Mouse (Mus musculus): ENCODE measurements around the gene Rcsd1. TPM values are rescaled to one million over a fixed set of nuclear protein-coding genes. Genes with fewer than 3 reads are reported as not detected.

Rcsd1 gene
- polyA plus RNA-seq, 1 experiment from 2014 or later, result 22.9 TPM

DNA sequence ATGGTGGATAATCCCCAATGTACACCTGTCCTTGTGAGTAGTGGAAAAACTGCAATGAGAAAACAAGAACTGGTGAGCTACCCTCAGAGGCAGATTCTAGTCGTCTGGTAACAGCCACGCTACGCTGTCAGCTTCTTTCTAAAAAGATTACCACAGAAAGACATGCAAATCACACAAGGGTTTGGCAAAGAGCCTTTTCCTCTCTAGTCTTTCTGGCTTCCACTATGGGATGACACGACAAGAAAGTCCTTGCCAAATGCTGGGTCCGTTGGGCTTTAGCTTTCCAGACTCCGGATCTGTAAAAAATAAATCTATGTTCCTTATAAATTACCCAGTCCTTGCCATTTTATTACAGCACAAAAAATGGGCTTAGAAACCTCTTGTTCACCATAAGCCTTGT lies 103.8 kb downstream of the Rcsd1 start:
- Histone ChIP-seq H3K4me2 (no peak overlapping the region), H3K4me1 (ENCODE audit: insufficient read depth) (no peaks in the 10 kb centered on the region; the same call in 1 of the 2 replicates), H3K27me3 (ENCODE audit: insufficient read depth, low read length) (no peaks in the 10 kb centered on the region), H3K4me3 (ENCODE audit: low read depth, low read length) (no peak overlapping the region), H3K9me3 (ENCODE audit: low read depth, low read length) (no peaks in the 10 kb centered on the region), H3K36me3 (ENCODE audit: insufficient read depth) (peaks cover 73% of the 10 kb centered on the region), H3K27ac (ENCODE audit: low read depth) (no peak overlapping the region), H3K9ac (no peak overlapping the region)
- DNase-seq (peak; percentile 69), ATAC-seq (ENCODE audit: insufficient read depth) (no peak)
- TF ChIP-seq CTCF (IDR thresholded peaks at IDR 0.05; ENCODE audit: low read depth), result no peak
- WGBS, result 60% methylated on average over 6 of the region's 6 CpGs

- Histone ChIP-seq H3K36me3 (ENCODE audit: insufficient read depth) (peaks cover 73% of the 10 kb centered on the region), H3K4me2 (no peak overlapping the region), H3K9me3 (ENCODE audit: low read depth, low read length) (no peaks in the 10 kb centered on the region), H3K4me1 (ENCODE audit: insufficient read depth) (no peaks in the 10 kb centered on the region; the same call in 1 of the 2 replicates), H3K27ac (ENCODE audit: low read depth) (no peak overlapping the region), H3K27me3 (ENCODE audit: insufficient read depth, low read length) (no peaks in the 10 kb centered on the region), H3K9ac (no peak overlapping the region), H3K4me3 (ENCODE audit: low read depth, low read length) (no peak overlapping the region)
- no peak for TF ChIP-seq CTCF (IDR thresholded peaks at IDR 0.05; ENCODE audit: low read depth)
- DNase-seq (no peak), ATAC-seq (ENCODE audit: insufficient read depth) (no peak)
- 69% methylated on average over 3 of the region's 3 CpGs for WGBS
Observed at GRCm38 (mm10) chr1:165605108-165605507, 104.4 kb downstream of the Rcsd1 start.

GRCm38 (mm10) chr1:165604203-165604602 lies 105.4 kb downstream of the Rcsd1 start:
- WGBS, result 73% methylated on average over 8 of the region's 8 CpGs
- H3K4me2 ChIP-seq, result no peak overlapping the region
- H3K9ac ChIP-seq, result no peak overlapping the region
- ATAC-seq (ENCODE audit: insufficient read depth), result no peak
- no peak for TF ChIP-seq CTCF (IDR thresholded peaks at IDR 0.05; ENCODE audit: low read depth)
- no peaks in the 10 kb centered on the region; the same call in 1 of the 2 replicates for H3K4me1 ChIP-seq (ENCODE audit: insufficient read depth)
- H3K9me3 ChIP-seq (ENCODE audit: low read depth, low read length), result no peaks in the 10 kb centered on the region
- H3K27ac ChIP-seq (ENCODE audit: low read depth), result no peak overlapping the region
- H3K36me3 ChIP-seq (ENCODE audit: insufficient read depth), result peaks cover 77% of the 10 kb centered on the region
- no peak for DNase-seq
- H3K4me3 ChIP-seq (ENCODE audit: low read depth, low read length), result no peak overlapping the region
- H3K27me3 ChIP-seq (ENCODE audit: insufficient read depth, low read length), result no peaks in the 10 kb centered on the region

DNA sequence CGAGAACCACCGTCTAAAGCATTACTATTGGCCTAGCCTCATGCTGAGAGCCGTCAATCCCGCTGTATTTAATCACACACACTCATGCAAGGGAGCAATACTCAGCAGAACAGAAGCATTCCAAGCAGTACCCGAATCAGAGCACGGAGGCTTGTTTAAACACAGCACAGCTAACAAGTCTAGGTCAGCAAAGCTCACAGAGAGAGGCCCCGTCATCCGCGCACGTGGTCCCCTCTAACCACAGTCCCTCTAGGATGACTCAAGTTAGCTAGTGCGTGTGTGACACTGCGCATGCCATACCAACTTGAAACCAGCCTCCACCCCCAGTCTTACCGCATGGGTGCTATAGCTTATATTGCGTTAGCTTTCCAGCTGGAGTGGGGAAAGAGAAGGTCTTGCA lies 106.3 kb downstream of the Rcsd1 start:
- Histone ChIP-seq H3K4me1 (ENCODE audit: insufficient read depth) (no peaks in the 10 kb centered on the region), H3K27me3 (ENCODE audit: insufficient read depth, low read length) (no peaks in the 10 kb centered on the region), H3K4me3 (ENCODE audit: low read depth, low read length) (no peak overlapping the region), H3K9ac (no peak overlapping the region), H3K4me2 (no peak overlapping the region), H3K36me3 (ENCODE audit: insufficient read depth) (peaks cover 82% of the 10 kb centered on the region), H3K27ac (ENCODE audit: low read depth) (no peak overlapping the region), H3K9me3 (ENCODE audit: low read depth, low read length) (no peaks in the 10 kb centered on the region)
- TF ChIP-seq CTCF (IDR thresholded peaks at IDR 0.05; ENCODE audit: low read depth), result no peak
- WGBS, result 58% methylated on average over 14 of the region's 14 CpGs
- DNase-seq (peak; percentile 62), ATAC-seq (ENCODE audit: insufficient read depth) (peak; percentile 90)

DNA sequence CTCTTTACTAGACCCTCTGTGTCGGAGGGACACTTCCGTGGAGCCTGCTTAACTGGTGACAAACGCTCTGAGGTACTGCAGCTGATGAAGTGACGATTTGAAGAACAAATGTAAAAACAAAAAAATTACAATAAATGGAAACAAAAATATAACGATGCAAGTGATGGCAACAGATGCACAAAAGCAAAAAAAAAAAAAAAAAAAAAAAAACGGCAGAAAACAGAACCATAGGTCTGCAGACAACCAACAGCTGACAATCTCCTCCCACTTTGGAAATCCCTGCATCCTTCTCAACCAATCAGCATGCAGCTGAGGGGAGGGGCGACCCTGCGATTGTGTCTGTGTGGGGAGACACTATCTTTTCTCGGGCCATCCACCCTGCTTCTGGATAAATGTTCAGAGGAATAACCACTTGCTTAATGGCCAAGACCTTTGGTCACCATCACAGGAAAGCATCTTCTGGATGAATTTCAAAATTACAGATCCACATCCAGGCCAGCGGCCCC lies 107.7 kb downstream of the Rcsd1 start:
- no peak for TF ChIP-seq CTCF (IDR thresholded peaks at IDR 0.05; ENCODE audit: low read depth)
- H3K9me3 ChIP-seq (ENCODE audit: low read depth, low read length), result no peaks in the 10 kb centered on the region
- no peak overlapping the region for H3K27ac ChIP-seq (ENCODE audit: low read depth)
- H3K4me2 ChIP-seq, result no peak overlapping the region
- H3K4me1 ChIP-seq (ENCODE audit: insufficient read depth), result no peaks in the 10 kb centered on the region
- no peak overlapping the region for H3K9ac ChIP-seq
- 80% methylated on average over 10 of the region's 10 CpGs for WGBS
- DNase-seq (no peak), ATAC-seq (ENCODE audit: insufficient read depth) (no peak)
- H3K27me3 ChIP-seq (ENCODE audit: insufficient read depth, low read length), result no peaks in the 10 kb centered on the region
- peaks cover 84% of the 10 kb centered on the region for H3K36me3 ChIP-seq (ENCODE audit: insufficient read depth)
- H3K4me3 ChIP-seq (ENCODE audit: low read depth, low read length), result no peak overlapping the region

Small RNA genes within 50 kb of the gene (microRNA-seq; reads per million reads assigned to microRNA genes)
- gene Gm44458 (ENCODE audit: borderline number of aligned reads), result not detected

Other genes with a start within 250 kb of the Rcsd1 start
- gene Dcaf6, start 249.3 kb downstream of the Rcsd1 start, polyA plus RNA-seq (2014; fragmentation: Nextera tagmentation; extraction: Ambion mirVana), result 12.7 and 13.0 TPM in 2 replicates
- gene Mpc2, start 249.1 kb downstream of the Rcsd1 start, polyA plus RNA-seq (2014; fragmentation: Nextera tagmentation; extraction: Ambion mirVana), result 110 and 127 TPM in 2 replicates
- 0.04 TPM in 1 of 2 replicates, not detected in the other for gene Adcy10, start 224.6 kb downstream of the Rcsd1 start, polyA plus RNA-seq (2014; fragmentation: Nextera tagmentation; extraction: Ambion mirVana)
- gene Mpzl1, start 75.2 kb downstream of the Rcsd1 start, polyA plus RNA-seq (2014; fragmentation: Nextera tagmentation; extraction: Ambion mirVana), result 208 and 220 TPM in 2 replicates
- gene Creg1, start 54.0 kb upstream of the Rcsd1 start, polyA plus RNA-seq (2014; fragmentation: Nextera tagmentation; extraction: Ambion mirVana), result 54.3 and 58.3 TPM in 2 replicates
- 1.1 and 1.5 TPM in 2 replicates for gene Cd247, start 78.9 kb upstream of the Rcsd1 start, polyA plus RNA-seq (2014; fragmentation: Nextera tagmentation; extraction: Ambion mirVana)

Data from lung, embryonic 14.5 days (tissue).